Mouse (Mus musculus): ENCODE results near the gene Lrrc32.

DNA sequence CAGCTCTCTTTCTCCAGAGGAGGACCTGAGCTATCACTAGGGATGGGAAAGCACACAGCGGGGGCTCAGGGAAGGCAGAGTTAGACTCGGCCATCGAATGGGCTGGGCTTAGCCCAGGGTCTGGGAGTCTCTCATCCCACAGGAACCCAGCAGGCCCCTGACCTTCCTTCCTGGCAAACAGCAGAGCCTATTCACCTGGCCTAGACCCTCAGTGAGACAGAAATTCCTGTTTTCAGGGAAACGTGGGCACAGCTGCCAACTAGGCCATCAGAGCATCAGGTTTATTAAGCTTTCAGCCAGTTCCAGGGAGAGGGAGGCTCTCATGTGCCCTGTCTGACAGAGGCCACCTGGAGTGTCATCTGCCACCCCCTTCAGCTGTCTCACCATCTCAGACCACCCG lies 13.8 kb downstream of the Lrrc32 start:
- TF ChIP-seq POLR2A (IDR thresholded peaks at IDR 0.05; ENCODE audit: low read depth, low read length) (no peak), CTCF (conservative IDR thresholded peaks at IDR 0.05 in 1 of 2, IDR thresholded peaks at IDR 0.05 in 1 of 2; ENCODE audit: low read depth in 2 of 2, low read length in 2 of 2) (no peak), USF1 (IDR thresholded peaks at IDR 0.05; ENCODE audit: low read depth, low read length) (no peak), E2F4 (IDR thresholded peaks at IDR 0.05; ENCODE audit: insufficient replicate concordance, low read depth, low read length) (no peak), EP300 (IDR thresholded peaks at IDR 0.05; ENCODE audit: low read length) (no peak), MYC (IDR thresholded peaks at IDR 0.05; ENCODE audit: low read depth, low read length) (no peak), ZMIZ1 (IDR thresholded peaks at IDR 0.05; ENCODE audit: low read depth, low read length) (no peak), USF2 (conservative IDR thresholded peaks at IDR 0.05; ENCODE audit: low read depth, low read length) (no peak), RAD21 (IDR thresholded peaks at IDR 0.05; ENCODE audit: low read depth, low read length) (no peak), ETS1 (conservative IDR thresholded peaks at IDR 0.05; ENCODE audit: low read depth, low read length) (no peak), KAT2A (IDR thresholded peaks at IDR 0.05; ENCODE audit: insufficient replicate concordance, low read length) (no peak), BHLHE40 (IDR thresholded peaks at IDR 0.05; ENCODE audit: low read depth, low read length) (no peak), NRF1 (IDR thresholded peaks at IDR 0.05; ENCODE audit: low read depth, low read length) (no peak)

Measured in CH12.LX (cell line).